14 mouse cellular contexts compared by ENCODE assay signal in the genomic region with DNA sequence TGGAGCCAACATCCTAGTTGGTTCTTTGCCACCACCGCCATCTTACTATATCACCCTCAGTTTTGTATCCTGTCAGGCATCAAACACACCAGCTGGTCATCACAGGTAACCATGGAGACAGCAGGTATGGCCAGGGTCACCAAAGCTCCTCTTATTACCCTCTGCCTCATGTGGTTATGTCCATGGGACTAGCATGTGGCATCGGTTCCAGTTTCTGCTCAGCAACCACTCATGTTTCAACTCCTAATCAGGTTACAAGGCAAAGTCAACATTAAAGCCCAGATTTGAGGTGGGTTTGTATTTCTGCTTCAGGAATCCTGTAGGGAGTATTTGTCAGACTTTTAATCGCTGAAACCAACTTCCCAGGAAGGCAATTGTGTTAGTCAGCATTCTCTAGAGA. TPM values are rescaled to one million over a fixed set of nuclear protein-coding genes. Genes with fewer than 3 reads are reported as not detected.
"Had no signal": no experiment of that assay in that cellular context is flagged by ENCODE, and none has a peak within 500 bp of the region (broad histone marks: within the 10 kb centered on the region; RNA-seq: fewer than 3 reads in every experiment).

No protein-coding gene starts in this region.

- H3K36me3 ChIP-seq: lung, embryonic 15.5 days; midbrain, embryonic 10.5 days; midbrain, embryonic 13.5 days; midbrain, embryonic 15.5 days; neural tube, embryonic 12.5 days had no signal

- H3K4me3 ChIP-seq: lung, embryonic 15.5 days; midbrain, embryonic 10.5 days; midbrain, embryonic 13.5 days; midbrain, embryonic 15.5 days; neural tube, embryonic 12.5 days had no signal

- DNase-seq: lung, adult 18-20 months; lung, postnatal 10 days; lung, postnatal 4 days; right cerebral cortex, postnatal 14 days; thymus, adult 18-20 months; thymus, postnatal 14 days; thymus, postnatal 36 days had no signal

- H3K4me1 ChIP-seq: midbrain, embryonic 10.5 days; midbrain, embryonic 13.5 days; midbrain, embryonic 15.5 days; neural tube, embryonic 12.5 days had no signal

- H3K9me3 ChIP-seq: lung, embryonic 15.5 days; midbrain, embryonic 10.5 days; midbrain, embryonic 13.5 days; midbrain, embryonic 15.5 days; neural tube, embryonic 12.5 days had no signal

- H3K27ac ChIP-seq: liver, embryonic 14.5 days; lung, embryonic 15.5 days; midbrain, embryonic 10.5 days; midbrain, embryonic 13.5 days; midbrain, embryonic 15.5 days; neural tube, embryonic 12.5 days had no signal

- H3K27me3 ChIP-seq: lung, embryonic 15.5 days; midbrain, embryonic 13.5 days; midbrain, embryonic 15.5 days; neural tube, embryonic 12.5 days had no signal

- H3K9ac ChIP-seq: liver, embryonic 14.5 days; lung, embryonic 15.5 days; midbrain, embryonic 13.5 days; midbrain, embryonic 15.5 days; neural tube, embryonic 12.5 days had no signal

- H3K4me2 ChIP-seq: lung, embryonic 15.5 days; midbrain, embryonic 13.5 days; midbrain, embryonic 15.5 days; neural tube, embryonic 12.5 days had no signal

- ATAC-seq: midbrain, embryonic 13.5 days; midbrain, embryonic 15.5 days had no signal

RNA-seq across cellular contexts. Expression of a gene that starts 59.3 kb away (rescaled TPM):
- polyA plus RNA-seq: liver, embryonic 14.5 days; liver, embryonic 16.5 days; midbrain, embryonic 10.5 days; neural tube, embryonic 12.5 days had no signal
